Mouse (Mus musculus) G1E (cell line): Measurements from ENCODE around the gene Bst2. TPM values are rescaled to one million over a fixed set of nuclear protein-coding genes. Genes with fewer than 3 reads are reported as not detected.
A peak's percentile ranks its signal among the peaks of the same experiment; 100 is the strongest.

Source experiments
- ATAC-seq: 2 replicates; pipeline ENCODE4 v1.8.0; 2016; ENCODE audit warnings: mild to moderate bottlenecking; ENCODE audit not compliant: insufficient number of reproducible peaks, poor library complexity, low FRiP score, severe bottlenecking; ENCODE audit errors: extremely low read depth
- DNase-seq: peaks from one replicate; pipeline ENCODE4 v3.0.0; 2012; ENCODE audit warnings: low spot score
- H3K27me3 ChIP-seq: 2 replicates; pipeline ENCODE4 v1.6.1; 2012; ENCODE audit warnings: mild to moderate bottlenecking, low read length, inconsistent platforms; ENCODE audit not compliant: insufficient read depth
- H3K36me3 ChIP-seq: replicated peaks from 2 replicates; pipeline ENCODE3; 2012; ENCODE audit warnings: mild to moderate bottlenecking, inconsistent platforms
- H3K4me1 ChIP-seq: 2 replicates; pipeline ENCODE4 v1.6.1; 2012; ENCODE audit warnings: low read depth, low read length, inconsistent platforms, mixed read lengths; ENCODE audit not compliant: insufficient read depth
- H3K4me3 ChIP-seq: 2 replicates; pipeline ENCODE4 v1.5.1; 2012; ENCODE audit warnings: low read depth, mild to moderate bottlenecking, inconsistent platforms, low read length, moderate library complexity, mixed read lengths
- H3K9me3 ChIP-seq: replicated peaks from 2 replicates; pipeline ENCODE4 v1.6.1; 2012; ENCODE audit warnings: inconsistent platforms
- CTCF ChIP-seq: IDR thresholded peaks from 2 replicates; pipeline ENCODE4 v1.5.1; 2012; ENCODE audit warnings: low read depth, low read length, inconsistent platforms, mixed read lengths
- GATA1 ChIP-seq: IDR thresholded peaks from 2 replicates; pipeline ENCODE4 v1.6.1; 2012; ENCODE audit warnings: borderline replicate concordance, low read length, inconsistent platforms, mixed read lengths
- GATA2 ChIP-seq: IDR thresholded peaks from 2 replicates; pipeline ENCODE4 v1.6.1; 2012; ENCODE audit warnings: low read depth, low read length, inconsistent platforms, borderline replicate concordance
- POLR2AphosphoS5 ChIP-seq: IDR thresholded peaks from 2 replicates; pipeline ENCODE4 v1.6.1; 2012; ENCODE audit warnings: low read depth, low read length, inconsistent platforms; ENCODE audit not compliant: insufficient replicate concordance
- TAL1 ChIP-seq: conservative IDR thresholded peaks from 2 replicates; pipeline ENCODE4 v1.6.1; 2012; ENCODE audit warnings: low read depth, low read length, inconsistent platforms, mixed read lengths
- polyA plus RNA-seq: library from polyadenylated mRNA; stranded (reverse); fragments of >175 nt; gene quantifications from 2 replicates; pipeline ENCODE4 v1.2.3, GENCODE M21; 2012
- total RNA-seq, 2 experiments: library from RNA; stranded (forward) in 1 of 2; stranded (reverse) in 1 of 2; fragments of 200-1000 nt in 1 of 2; fragments of >200 nt in 1 of 2; fragmentation: Nextera tagmentation in 1 of 2; gene quantifications; 2 replicates each; pipeline ENCODE4 v1.2.3; 2014 to 2017

The Bst2 gene
- total and polyA plus RNA-seq, 3 experiments, result 7.6 to 44.0 (median 8.0) TPM

DNA sequence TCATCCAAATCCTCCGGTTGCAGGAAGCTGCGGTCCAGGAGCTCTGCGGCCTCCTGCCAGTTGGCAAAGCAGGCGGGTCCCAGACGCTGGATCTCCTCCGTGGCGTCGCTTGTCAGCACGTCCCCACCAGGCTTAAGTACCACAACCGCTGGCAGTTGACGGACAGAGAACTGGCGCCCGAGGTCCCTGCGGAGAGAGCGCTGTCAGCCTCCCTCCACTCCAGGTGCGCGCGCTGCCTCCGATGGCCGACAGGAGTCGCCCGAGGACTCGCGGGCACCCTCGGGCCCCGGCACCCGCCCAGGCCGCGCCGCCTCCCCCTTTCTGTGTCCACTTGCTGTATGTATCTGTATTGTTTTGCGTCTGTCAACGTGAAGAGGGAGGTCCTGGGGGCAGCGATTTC lies 25.5 kb upstream of the Bst2 start:
- Histone ChIP-seq H3K4me3 (no peak overlapping the region), H3K4me1 (peaks cover 17% of the 10 kb centered on the region), H3K36me3 (no peaks in the 10 kb centered on the region), H3K9me3 (peaks cover 4% of the 10 kb centered on the region), H3K27me3 (peaks cover 52% of the 10 kb centered on the region)
- DNase-seq (peak; percentile 35), ATAC-seq (no peak)
- TF ChIP-seq GATA2, result no peak
- peak; percentile 57; the same call in 1 of the 2 replicates for TF ChIP-seq CTCF

DNA sequence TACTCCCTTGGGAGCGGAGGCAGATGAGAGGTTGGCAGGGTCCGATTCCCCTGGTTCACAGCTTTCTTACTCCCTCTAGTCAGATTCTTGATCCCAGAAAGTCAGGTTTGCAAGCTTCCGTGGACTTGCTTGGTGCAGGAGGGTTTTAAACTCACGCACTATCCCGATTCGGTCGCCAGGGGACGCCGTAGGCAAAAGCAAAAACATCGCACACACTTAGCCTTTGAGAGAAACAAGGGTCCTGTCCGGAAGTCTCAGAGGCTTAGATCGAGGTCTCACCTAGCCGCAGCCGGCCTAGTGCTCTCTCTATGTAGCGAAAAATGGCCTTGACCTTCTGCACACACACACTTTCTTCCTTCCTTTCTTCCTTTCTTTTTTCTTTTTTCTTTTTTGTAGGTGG lies 24.1 kb upstream of the Bst2 start:
- peaks cover 4% of the 10 kb centered on the region for H3K9me3 ChIP-seq
- no peak overlapping the region for H3K4me3 ChIP-seq
- peaks cover 52% of the 10 kb centered on the region for H3K27me3 ChIP-seq
- TF ChIP-seq CTCF (peak; percentile 68), TAL1 (no peak)
- H3K4me1 ChIP-seq, result peaks cover 17% of the 10 kb centered on the region
- DNase-seq (peak; percentile 43), ATAC-seq (no peak)
- no peaks in the 10 kb centered on the region for H3K36me3 ChIP-seq

DNA sequence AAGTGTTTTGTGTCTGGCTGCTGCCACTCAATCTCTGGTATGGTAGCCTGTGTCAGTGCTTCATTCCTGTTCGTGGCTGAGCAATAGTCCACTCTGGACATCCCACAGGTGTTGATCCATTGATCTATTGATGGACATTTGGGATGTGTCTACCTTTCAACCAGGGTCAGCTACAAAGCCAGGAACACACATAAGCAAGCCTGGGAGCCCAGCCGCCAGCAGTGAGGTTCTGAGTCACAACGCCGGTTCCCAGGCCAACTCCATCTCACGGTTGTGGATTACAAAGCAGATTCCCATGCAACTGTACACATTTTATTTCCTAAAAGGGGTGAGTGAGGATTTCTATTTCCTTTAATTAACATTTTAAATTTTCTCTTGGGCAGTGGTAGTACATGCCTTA lies 23.5 kb upstream of the Bst2 start:
- no peak for ATAC-seq
- Histone ChIP-seq H3K27me3 (peaks cover 50% of the 10 kb centered on the region), H3K4me3 (no peak overlapping the region), H3K9me3 (peaks cover 4% of the 10 kb centered on the region), H3K4me1 (peaks cover 17% of the 10 kb centered on the region), H3K36me3 (no peaks in the 10 kb centered on the region)
- TF ChIP-seq GATA1, result no peak
- no peak for TF ChIP-seq TAL1
- no peak for TF ChIP-seq CTCF
- TF ChIP-seq POLR2AphosphoS5, result no peak
- no peak for TF ChIP-seq GATA2
- no peak for DNase-seq

DNA sequence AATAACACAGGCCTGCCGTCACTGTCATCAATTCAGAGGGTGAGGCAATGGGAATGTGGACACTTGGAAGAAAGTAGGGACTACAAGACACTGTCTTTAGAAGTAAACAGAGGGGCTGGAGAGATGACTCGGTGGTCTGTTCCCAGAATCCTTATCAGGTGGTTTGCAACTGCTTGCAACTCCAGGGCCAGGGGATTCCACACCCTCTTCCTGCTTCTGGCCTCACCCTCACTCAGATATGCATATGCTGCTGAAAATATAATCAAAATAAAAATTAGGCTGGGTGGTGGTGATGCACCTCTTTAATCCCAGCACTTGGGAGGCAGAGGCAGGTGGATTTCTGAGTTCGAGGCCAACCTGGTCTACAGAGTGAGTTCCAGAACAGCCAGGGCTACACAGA lies 22.8 kb upstream of the Bst2 start:
- Histone ChIP-seq H3K9me3 (peaks cover 4% of the 10 kb centered on the region), H3K36me3 (no peaks in the 10 kb centered on the region), H3K4me1 (peaks cover 17% of the 10 kb centered on the region), H3K4me3 (no peak overlapping the region), H3K27me3 (peaks cover 54% of the 10 kb centered on the region)
- ATAC-seq (no peak), DNase-seq (no peak)
- no peak for TF ChIP-seq CTCF
- TF ChIP-seq GATA2, result no peak
- TF ChIP-seq TAL1, result no peak
- TF ChIP-seq POLR2AphosphoS5, result no peak
- no peak for TF ChIP-seq GATA1

DNA sequence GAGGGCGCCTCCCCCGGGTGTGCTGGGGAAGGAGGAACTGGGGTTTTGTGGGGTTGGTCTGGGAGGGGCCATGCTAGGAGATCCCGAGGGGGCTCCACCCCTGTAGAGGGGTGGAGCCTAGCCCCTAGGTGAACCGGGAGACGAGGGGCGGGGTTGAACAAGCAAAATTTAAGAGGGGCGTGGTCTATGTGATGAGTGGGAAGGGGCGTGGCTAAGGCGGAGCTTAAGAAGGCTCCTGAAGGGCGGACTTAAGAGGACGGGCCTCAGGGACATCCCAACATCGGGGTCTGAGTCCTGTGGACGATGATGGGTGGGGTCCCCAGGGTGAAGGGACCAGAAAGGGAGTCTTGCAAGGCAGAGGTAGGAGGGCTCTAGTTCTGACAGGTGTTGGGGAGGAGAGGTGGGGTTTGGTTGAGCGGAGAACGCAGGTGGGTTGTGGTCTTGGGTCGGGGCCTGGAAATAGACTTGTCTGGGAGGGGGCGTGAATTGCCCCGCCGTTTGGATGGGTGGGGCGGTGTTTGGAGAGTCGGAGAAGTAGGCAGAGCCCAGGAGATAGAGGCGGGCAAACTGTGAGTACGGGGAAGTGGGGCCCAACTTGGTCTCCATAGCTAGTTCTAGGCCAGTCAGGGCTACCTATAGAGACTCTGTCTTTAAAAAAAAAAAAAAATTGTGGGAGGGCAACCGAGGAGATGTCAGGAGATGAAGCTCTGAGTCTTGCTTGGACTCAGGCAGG lies 21.9 kb upstream of the Bst2 start:
- peaks cover 25% of the 10 kb centered on the region for H3K4me1 ChIP-seq
- DNase-seq (no peak), ATAC-seq (no peak)
- no peak for TF ChIP-seq POLR2AphosphoS5
- TF ChIP-seq TAL1, result no peak
- TF ChIP-seq GATA1, result no peak
- no peak for TF ChIP-seq GATA2
- TF ChIP-seq CTCF, result no peak
- H3K4me3 ChIP-seq, result peak overlapping the region; percentile 38; the same call in 1 of the 2 replicates
- H3K36me3 ChIP-seq, result no peaks in the 10 kb centered on the region
- H3K9me3 ChIP-seq, result peaks cover 4% of the 10 kb centered on the region
- peaks cover 53% of the 10 kb centered on the region for H3K27me3 ChIP-seq

DNA sequence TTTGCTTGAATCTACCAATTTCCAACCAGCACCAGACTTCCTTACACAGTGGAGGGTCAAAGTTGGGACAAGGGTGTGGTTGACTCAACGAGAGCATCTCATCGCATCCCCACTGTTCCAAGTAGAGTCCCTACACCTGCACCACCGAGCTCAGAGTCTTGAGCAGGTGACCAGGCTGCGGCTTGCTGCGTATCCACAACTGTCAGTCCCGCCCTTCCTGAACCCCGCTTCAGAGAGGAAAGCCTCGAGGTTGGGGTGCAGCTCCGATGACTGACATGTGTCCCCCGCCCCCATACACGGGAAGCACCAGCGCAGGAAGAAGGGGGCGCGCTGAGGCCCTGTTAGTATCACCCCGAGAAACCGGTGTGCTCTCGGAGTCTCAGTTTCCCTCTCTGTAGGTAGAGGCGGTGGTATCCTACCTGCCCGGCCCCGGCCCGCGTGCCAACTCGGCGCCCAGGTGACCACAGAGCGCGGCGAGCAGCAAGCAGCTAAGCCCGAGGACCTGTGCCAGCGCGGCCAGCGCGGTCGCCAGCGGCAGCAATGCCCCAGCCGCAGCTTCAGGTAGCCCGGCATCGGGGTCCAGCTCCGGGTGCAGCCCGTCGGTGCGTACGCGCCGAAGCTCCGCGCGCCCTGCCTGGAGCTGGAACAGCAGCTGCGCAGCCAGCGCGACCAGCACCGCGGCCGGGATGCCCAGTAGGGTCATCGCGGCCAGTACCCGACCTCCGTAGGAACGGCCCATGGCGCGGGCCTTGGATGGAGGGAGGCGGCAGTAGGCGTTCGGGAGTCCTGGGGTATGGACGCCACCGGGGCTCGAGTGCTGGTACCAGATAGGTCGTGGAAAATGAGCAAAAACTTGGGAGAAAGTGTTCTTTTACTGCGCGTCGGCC lies 21.1 kb upstream of the Bst2 start, which contains the start of gene Tmem221:
Gene Tmem221, minus strand, starts transcription at position 801 of the 887 bp plus-strand sequence.
- ATAC-seq, result no peak
- Histone ChIP-seq H3K4me3 (peak within 1 kb of the TSS; percentile 38; the same call in 1 of the 2 replicates), H3K4me1 (peaks cover 31% of the 10 kb centered on the region), H3K36me3 (no peaks in the 10 kb centered on the region), H3K27me3 (peaks cover 55% of the 10 kb centered on the region), H3K9me3 (no peaks in the 10 kb centered on the region)
- no peak for DNase-seq
- TF ChIP-seq CTCF (no peak), GATA1 (no peak), GATA2 (no peak), POLR2AphosphoS5 (no peak), TAL1 (no peak)
